Mouse (Mus musculus) cerebellum, adult 2 months (tissue): ENCODE data around the gene Nradd.

Experiments
- CTCF ChIP-seq: fragments of 200-500 bp; IDR thresholded peaks from 2 replicates; pipeline ENCODE4 v1.5.1; 2011; ENCODE audit warnings: low read depth, mild to moderate bottlenecking, control low read depth, low read length, moderate library complexity, borderline replicate concordance; ENCODE audit not compliant: insufficient read depth
- POLR2A ChIP-seq: fragments of 200-500 bp; IDR thresholded peaks from 2 replicates; pipeline ENCODE4 v1.6.1; 2011; ENCODE audit warnings: low read length, control low read depth, borderline replicate concordance; ENCODE audit not compliant: insufficient read depth

DNA sequence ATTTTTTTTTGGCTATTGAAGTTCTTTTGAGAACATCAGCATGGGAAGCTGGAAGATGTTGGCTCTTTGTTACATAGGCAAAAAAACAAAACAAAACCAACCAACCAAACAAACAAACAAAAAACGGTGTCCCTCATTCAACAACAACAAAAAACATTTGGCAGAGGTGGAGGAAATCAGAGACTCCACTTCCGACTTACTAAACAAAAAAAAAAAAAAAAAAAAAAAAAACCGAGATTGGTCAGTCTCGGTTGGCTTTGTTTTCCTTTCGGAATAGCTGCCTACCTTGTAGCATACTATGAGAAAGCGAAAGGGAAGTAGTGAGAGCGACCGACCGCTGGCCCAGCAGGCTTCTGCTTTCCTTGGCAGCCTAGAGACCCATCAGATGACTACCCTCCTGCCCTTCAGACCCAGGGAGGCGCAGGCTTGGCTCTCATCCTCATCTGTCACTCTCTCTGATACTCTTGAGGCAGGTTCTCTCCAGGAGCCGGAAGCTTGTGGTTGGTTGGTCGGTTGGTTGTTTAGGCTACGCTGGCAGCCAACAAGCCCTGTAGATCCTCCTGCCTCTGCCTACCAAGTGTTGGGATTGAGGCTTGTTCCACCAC is 33.3 kb upstream of the Nradd start:
- no peak for TF ChIP-seq CTCF
- no peak for TF ChIP-seq POLR2A
